Mouse (Mus musculus) effector memory CD4-positive, alpha-beta T cell, adult 5 months (primary cell): ENCODE data around the gene Gm20219. TPM values are rescaled to one million over a fixed set of nuclear protein-coding genes. Genes with fewer than 3 reads are reported as not detected.

ENCODE experiments used
- polyA plus RNA-seq: library from polyadenylated mRNA; unstranded; fragments of 100-300 nt; shearing (Covaris generic); gene quantifications from one replicate; pipeline ENCODE4 v1.2.1, GENCODE M21; 2017

The Gm20219 gene
- 0.40 TPM for polyA plus RNA-seq

DNA sequence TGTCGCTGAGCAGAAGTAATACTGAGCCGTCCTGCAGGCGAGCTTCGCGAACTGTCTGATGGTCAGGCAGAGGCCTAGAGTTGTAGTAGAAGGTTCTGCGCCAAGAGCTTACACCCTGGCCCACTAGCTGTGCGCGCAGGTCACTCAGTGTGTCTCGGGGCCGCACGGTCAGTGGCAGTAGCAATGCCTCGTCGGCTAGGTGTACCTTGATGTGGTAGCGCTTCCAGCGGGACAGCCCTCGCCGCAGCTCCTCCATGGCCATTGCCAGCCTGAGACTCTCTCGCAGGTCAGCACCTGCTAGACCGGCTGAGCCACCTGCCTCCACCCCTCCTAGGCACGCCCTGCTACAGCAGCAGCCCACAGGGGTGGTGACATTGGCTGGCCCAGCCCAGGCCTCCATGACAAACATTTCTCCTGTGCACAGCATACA is at the start of gene Gm20219:
Gm20219 (minus strand) TSS at position 266 of the 430 bp plus-strand sequence.

DNA sequence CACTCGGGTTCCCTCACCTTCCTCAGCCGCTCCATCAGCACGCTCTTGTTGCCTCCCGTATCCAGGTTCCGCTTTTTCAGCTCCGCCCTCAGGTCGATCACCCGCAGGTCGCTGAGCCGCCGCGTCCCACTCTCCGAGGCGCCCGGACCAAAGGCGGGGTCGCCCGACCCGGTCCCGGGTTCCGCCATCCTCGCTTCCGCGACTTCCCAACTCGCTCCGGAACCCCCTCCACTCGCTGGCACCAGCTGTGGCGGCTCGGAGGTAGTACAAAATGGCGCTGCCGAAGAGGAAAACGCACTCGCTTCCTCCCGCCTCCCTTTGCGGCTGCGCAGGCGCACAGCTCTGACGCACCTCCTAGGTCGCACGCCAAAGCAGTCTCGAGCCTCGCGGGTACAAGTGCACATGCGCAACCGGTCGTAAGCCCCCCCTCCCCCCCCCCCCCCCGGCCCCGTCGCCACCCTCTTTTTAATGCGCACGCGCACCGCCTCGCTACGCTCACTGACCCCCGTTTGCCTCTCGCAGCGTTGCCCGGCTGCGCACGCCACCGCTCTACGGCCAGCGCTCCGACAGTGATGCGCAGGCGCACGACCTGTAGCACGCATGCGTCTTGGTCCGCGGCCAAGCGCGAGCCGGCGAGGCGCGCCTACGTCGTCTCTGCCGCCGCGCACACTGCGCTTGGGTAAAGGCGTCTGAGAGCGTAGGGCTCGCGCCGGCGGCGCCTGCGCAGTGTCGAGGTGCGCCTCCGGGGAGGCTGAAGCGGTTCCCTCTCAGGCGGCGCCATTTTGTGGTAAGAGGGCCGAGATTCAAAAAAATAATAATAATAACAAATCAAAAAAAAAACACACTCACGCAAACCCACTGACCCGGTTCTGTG is 30.3 kb upstream of the Gm20219 start, which contains the start of the genes Safb2 and Safb:
Safb2 (minus strand) TSS at position 329 of the 874 bp plus-strand sequence.
Safb (plus strand) TSS at position 569 of the 874 bp plus-strand sequence.

GRCm38 (mm10) chr17:56512310-56512709 is 41.9 kb downstream of the Gm20219 start, which contains the start of gene Znrf4:
Znrf4 (minus strand) TSS chr17:56512431.

Other genes starting within 250 kb of the Gm20219 start
- gene Kdm4b, start 228.3 kb downstream of the Gm20219 start, polyA plus RNA-seq: 44.5 TPM
- gene Ptprs, start 77.9 kb downstream of the Gm20219 start, polyA plus RNA-seq: 7.4 TPM
- gene Znrf4, start 42.0 kb downstream of the Gm20219 start, polyA plus RNA-seq: not detected
- gene Safb2, start 30.2 kb upstream of the Gm20219 start, polyA plus RNA-seq: 215 TPM
- 213 TPM for gene Safb, start 30.4 kb upstream of the Gm20219 start, polyA plus RNA-seq
- 133 TPM for gene 2410015M20Rik, start 55.4 kb upstream of the Gm20219 start, polyA plus RNA-seq
- 1,953 TPM for gene Rpl36, start 59.0 kb upstream of the Gm20219 start, polyA plus RNA-seq
- gene Lonp1, start 72.5 kb upstream of the Gm20219 start, polyA plus RNA-seq: 53.4 TPM
- gene Catsperd, start 73.8 kb upstream of the Gm20219 start, polyA plus RNA-seq: 1.2 TPM
- gene Ranbp3, start 118.9 kb upstream of the Gm20219 start, polyA plus RNA-seq: 72.6 TPM
- 139 TPM for gene Ndufa11, start 163.4 kb upstream of the Gm20219 start, polyA plus RNA-seq
- gene Vmac, start 163.6 kb upstream of the Gm20219 start, polyA plus RNA-seq: 8.5 TPM
- not detected for gene Nrtn, start 203.1 kb upstream of the Gm20219 start, polyA plus RNA-seq
- 43.1 TPM for gene Dus3l, start 210.4 kb upstream of the Gm20219 start, polyA plus RNA-seq
- 0.95 TPM for gene Prr22, start 215.9 kb upstream of the Gm20219 start, polyA plus RNA-seq